Mouse (Mus musculus): Measurements from ENCODE around the gene Ate1. TPM values are rescaled to one million over a fixed set of nuclear protein-coding genes. Genes with fewer than 3 reads are reported as not detected.
A peak's percentile ranks its signal among the peaks of the same experiment; 100 is the strongest.
"Not testable (repeated sequence)": the region's sequence is repeated elsewhere in the genome, so short reads cannot be mapped to it uniquely, and the experiment has no call there.

Gene Ate1
- polyA plus RNA-seq, 1 experiment from 2014 or later: 53.0 TPM

- Histone ChIP-seq H3K4me2 (ENCODE audit: low read depth) (no peak overlapping the region), H3K9ac (ENCODE audit: low read length) (no peak overlapping the region), H3K27me3 (ENCODE audit: control insufficient read depth, insufficient read depth, low read length) (no peaks in the 10 kb centered on the region), H3K27ac (ENCODE audit: low read depth, low read length) (no peak overlapping the region), H3K36me3 (ENCODE audit: control insufficient read depth, insufficient read depth, low read length) (peaks cover 6% of the 10 kb centered on the region; the same call in 1 of the 2 replicates), H3K4me3 (ENCODE audit: low read depth, low read length) (no peak overlapping the region), H3K4me1 (ENCODE audit: control insufficient read depth, insufficient read depth, low read length) (no peaks in the 10 kb centered on the region), H3K9me3 (ENCODE audit: control insufficient read depth, low read length) (no peaks in the 10 kb centered on the region)
- 94% methylated on average over 4 of the region's 4 CpGs for WGBS
- DNase-seq (ENCODE audit: low spot score) (no peak), ATAC-seq (ENCODE audit: insufficient read depth, low FRiP score, low TSS enrichment) (no peak)
These were observed 15.0 kb upstream of the Ate1 start for GRCm38 (mm10) chr7:130535174-130535573.

- H3K27ac ChIP-seq (ENCODE audit: low read depth, low read length): no peak overlapping the region
These were observed 13.4 kb upstream of the Ate1 start for GRCm38 (mm10) chr7:130533316-130534260.

GRCm38 (mm10) chr7:130531138-130531537, 11.0 kb upstream of the Ate1 start:
- H3K27me3 ChIP-seq (ENCODE audit: control insufficient read depth, insufficient read depth, low read length); H3K36me3 ChIP-seq (ENCODE audit: control insufficient read depth, insufficient read depth, low read length); H3K4me2 ChIP-seq (ENCODE audit: low read depth); H3K9ac ChIP-seq (ENCODE audit: low read length); H3K4me3 ChIP-seq (ENCODE audit: low read depth, low read length); DNase-seq (ENCODE audit: low spot score); H3K9me3 ChIP-seq (ENCODE audit: control insufficient read depth, low read length); ATAC-seq (ENCODE audit: insufficient read depth, low FRiP score, low TSS enrichment); H3K27ac ChIP-seq (ENCODE audit: low read depth, low read length); H3K4me1 ChIP-seq (ENCODE audit: control insufficient read depth, insufficient read depth, low read length): not testable (repeated sequence)
- WGBS: 96% methylated on average over 14 of the region's 15 CpGs

More at GRCm38 (mm10) chr7:130533316-130534260, 13.4 kb upstream of the Ate1 start:
- 59% methylated on average over 24 of the region's 25 CpGs for WGBS
- H3K4me1 ChIP-seq (ENCODE audit: control insufficient read depth, insufficient read depth, low read length): no peaks in the 10 kb centered on the region
- no peaks in the 10 kb centered on the region for H3K27me3 ChIP-seq (ENCODE audit: control insufficient read depth, insufficient read depth, low read length)
- DNase-seq (ENCODE audit: low spot score) (peak; percentile 85), ATAC-seq (ENCODE audit: insufficient read depth, low FRiP score, low TSS enrichment) (no peak; the same call in 1 of the 2 replicates)
- no peak overlapping the region for H3K4me2 ChIP-seq (ENCODE audit: low read depth)
- H3K9me3 ChIP-seq (ENCODE audit: control insufficient read depth, low read length): no peaks in the 10 kb centered on the region
- H3K4me3 ChIP-seq (ENCODE audit: low read depth, low read length): no peak overlapping the region
- no peak overlapping the region for H3K9ac ChIP-seq (ENCODE audit: low read length)
- H3K36me3 ChIP-seq (ENCODE audit: control insufficient read depth, insufficient read depth, low read length): peaks cover 2% of the 10 kb centered on the region; the same call in 1 of the 2 replicates

GRCm38 (mm10) chr7:130527306-130527705, 7.1 kb upstream of the Ate1 start:
- no peak overlapping the region for H3K9ac ChIP-seq (ENCODE audit: low read length)
- no peak overlapping the region for H3K27ac ChIP-seq (ENCODE audit: low read depth, low read length)
- H3K4me1 ChIP-seq (ENCODE audit: control insufficient read depth, insufficient read depth, low read length): no peaks in the 10 kb centered on the region
- H3K36me3 ChIP-seq (ENCODE audit: control insufficient read depth, insufficient read depth, low read length): peaks cover 2% of the 10 kb centered on the region; the same call in 1 of the 2 replicates
- DNase-seq (ENCODE audit: low spot score) (no peak), ATAC-seq (ENCODE audit: insufficient read depth, low FRiP score, low TSS enrichment) (no peak)
- no peak overlapping the region for H3K4me2 ChIP-seq (ENCODE audit: low read depth)
- 90% methylated on average over 9 of the region's 9 CpGs for WGBS
- H3K9me3 ChIP-seq (ENCODE audit: control insufficient read depth, low read length): no peaks in the 10 kb centered on the region
- no peak overlapping the region for H3K4me3 ChIP-seq (ENCODE audit: low read depth, low read length)
- no peaks in the 10 kb centered on the region for H3K27me3 ChIP-seq (ENCODE audit: control insufficient read depth, insufficient read depth, low read length)

- ATAC-seq (ENCODE audit: insufficient read depth, low FRiP score, low TSS enrichment) (no peak), DNase-seq (ENCODE audit: low spot score) (no peak)
- Histone ChIP-seq H3K36me3 (ENCODE audit: control insufficient read depth, insufficient read depth, low read length) (no peaks in the 10 kb centered on the region), H3K27ac (ENCODE audit: low read depth, low read length) (no peak overlapping the region), H3K4me2 (ENCODE audit: low read depth) (no peak overlapping the region), H3K4me3 (ENCODE audit: low read depth, low read length) (no peak overlapping the region), H3K4me1 (ENCODE audit: control insufficient read depth, insufficient read depth, low read length) (0 out of 2 replicates have a peak, but pooled peaks cover 3% of the 10 kb centered on the region), H3K9ac (ENCODE audit: low read length) (no peak overlapping the region), H3K9me3 (ENCODE audit: control insufficient read depth, low read length) (no peaks in the 10 kb centered on the region), H3K27me3 (ENCODE audit: control insufficient read depth, insufficient read depth, low read length) (no peaks in the 10 kb centered on the region)
- WGBS: 94% methylated on average over 8 of the region's 8 CpGs
These were observed 3.3 kb upstream of the Ate1 start for GRCm38 (mm10) chr7:130523451-130523850.

- H3K4me1 ChIP-seq (ENCODE audit: control insufficient read depth, insufficient read depth, low read length): 0 out of 2 replicates have a peak, but pooled peaks cover 6% of the 10 kb centered on the region
- DNase-seq (ENCODE audit: low spot score) (no peak), ATAC-seq (ENCODE audit: insufficient read depth, low FRiP score, low TSS enrichment) (no peak)
- H3K9ac ChIP-seq (ENCODE audit: low read length): no peak overlapping the region
- H3K4me2 ChIP-seq (ENCODE audit: low read depth): no peak overlapping the region
- WGBS: 90% methylated on average over 14 of the region's 14 CpGs
- H3K27ac ChIP-seq (ENCODE audit: low read depth, low read length): no peak overlapping the region
- H3K27me3 ChIP-seq (ENCODE audit: control insufficient read depth, insufficient read depth, low read length): no peaks in the 10 kb centered on the region
- no peak overlapping the region for H3K4me3 ChIP-seq (ENCODE audit: low read depth, low read length)
- H3K36me3 ChIP-seq (ENCODE audit: control insufficient read depth, insufficient read depth, low read length): no peaks in the 10 kb centered on the region
- H3K9me3 ChIP-seq (ENCODE audit: control insufficient read depth, low read length): no peaks in the 10 kb centered on the region
These were observed 748 bp upstream of the Ate1 start for GRCm38 (mm10) chr7:130520812-130521422.

- Histone ChIP-seq H3K27ac (ENCODE audit: low read depth, low read length) (peak overlapping the region; percentile 96), H3K4me3 (ENCODE audit: low read depth, low read length) (peak overlapping the region; percentile 83), H3K9ac (ENCODE audit: low read length) (peak overlapping the region; percentile 96), H3K9me3 (ENCODE audit: control insufficient read depth, low read length) (no peaks in the 10 kb centered on the region), H3K4me2 (ENCODE audit: low read depth) (peak overlapping the region; percentile 82), H3K27me3 (ENCODE audit: control insufficient read depth, insufficient read depth, low read length) (no peaks in the 10 kb centered on the region), H3K36me3 (ENCODE audit: control insufficient read depth, insufficient read depth, low read length) (no peaks in the 10 kb centered on the region), H3K4me1 (ENCODE audit: control insufficient read depth, insufficient read depth, low read length) (0 out of 2 replicates have a peak, but pooled peaks cover 6% of the 10 kb centered on the region)
- DNase-seq (ENCODE audit: low spot score): peak; percentile 100
- ATAC-seq (ENCODE audit: insufficient read depth, low FRiP score, low TSS enrichment): peak; percentile 98
- under 1% methylated on average over 87 of the region's 90 CpGs for WGBS
These were observed 797 bp downstream of the Ate1 start for GRCm38 (mm10) chr7:130519096-130520048.
